Mouse (Mus musculus) lung, adult 2 months (tissue): ENCODE data around the gene Gga2. TPM values are rescaled to one million over a fixed set of nuclear protein-coding genes. Genes with fewer than 3 reads are reported as not detected.
A peak's percentile ranks its signal among the peaks of the same experiment; 100 is the strongest.

Experiments
- DNase-seq: peaks from one replicate; pipeline ENCODE4 v3.0.0; 2022
- H3K4me1 ChIP-seq: fragments of 200-500 bp; 2 replicates; pipeline ENCODE4 v1.6.1; 2011; ENCODE audit warnings: low read length; ENCODE audit not compliant: control insufficient read depth, insufficient read depth
- H3K4me3 ChIP-seq: fragments of 200-500 bp; replicated peaks from 2 replicates; pipeline ENCODE3; 2011; ENCODE audit warnings: low read depth, mild to moderate bottlenecking, control low read depth, low read length; ENCODE audit errors: extremely low read depth
- CTCF ChIP-seq: fragments of 200-500 bp; IDR thresholded peaks from 2 replicates; pipeline ENCODE4 v1.5.1; 2011; ENCODE audit warnings: mild to moderate bottlenecking, low read length, control low read depth; ENCODE audit not compliant: insufficient read depth
- POLR2A ChIP-seq: fragments of 200-500 bp; IDR thresholded peaks from 2 replicates; pipeline ENCODE4 v1.6.1; 2011; ENCODE audit warnings: low read depth, mild to moderate bottlenecking, control low read depth, low read length, borderline replicate concordance; ENCODE audit errors: extremely low read depth
- WGBS: fragments of 180-500 bp; shearing (Covaris S2); methylation state at CpG from one replicate; pipeline ENCODE4 v1.1.7; 2018; 5-methylcytosine and 5-hydroxymethylcytosine counted together
- polyA plus RNA-seq: library from polyadenylated mRNA; depleted of rRNA; stranded (reverse); fragments of >200 nt; gene quantifications from 2 replicates; pipeline ENCODE4 v1.2.3, GENCODE M21; 2012; rRNA removed

Gene Gga2
- polyA plus RNA-seq, 1 experiment: 26.2 TPM

GRCm38 (mm10) chr7:121941016-121941415 is 80.0 kb downstream of the Gga2 start:
- 76% methylated on average over 3 of the region's 3 CpGs for WGBS
- Histone ChIP-seq H3K4me3 (no peak overlapping the region), H3K4me1 (peaks cover 3% of the 10 kb centered on the region)
- peak; percentile 75 for DNase-seq
- TF ChIP-seq CTCF: no peak

DNA sequence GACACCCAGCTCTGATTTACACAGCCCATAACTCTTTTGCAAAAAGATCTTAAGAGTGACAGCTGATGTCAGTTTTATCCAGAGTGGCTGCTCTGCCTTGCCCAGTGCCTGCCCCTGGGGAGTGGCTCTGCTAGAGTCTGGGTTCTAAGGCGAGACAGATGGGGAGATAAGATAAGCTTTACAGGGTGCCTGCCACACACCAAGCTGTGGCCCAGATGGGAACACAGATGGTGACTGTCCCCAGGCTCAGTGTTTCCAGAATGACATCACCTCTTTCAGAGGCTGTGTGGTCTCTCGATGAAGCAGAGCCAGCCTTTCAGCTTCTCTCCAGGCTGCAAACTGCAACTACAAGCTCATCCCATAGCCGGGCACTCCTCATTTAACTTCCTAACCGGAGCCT is 81.3 kb downstream of the Gga2 start:
- TF ChIP-seq POLR2A: no peak
- no peak for TF ChIP-seq CTCF
- DNase-seq: no peak
- 38% methylated on average over 4 of the region's 4 CpGs for WGBS
- H3K4me3 ChIP-seq: no peak overlapping the region
- peaks cover 3% of the 10 kb centered on the region for H3K4me1 ChIP-seq

GRCm38 (mm10) chr7:121939244-121939643 is 81.8 kb downstream of the Gga2 start:
- 52% methylated on average over 6 of the region's 6 CpGs for WGBS
- no peak for TF ChIP-seq CTCF
- TF ChIP-seq POLR2A: no peak
- DNase-seq: no peak
- Histone ChIP-seq H3K4me3 (no peak overlapping the region), H3K4me1 (peaks cover 3% of the 10 kb centered on the region)

DNA sequence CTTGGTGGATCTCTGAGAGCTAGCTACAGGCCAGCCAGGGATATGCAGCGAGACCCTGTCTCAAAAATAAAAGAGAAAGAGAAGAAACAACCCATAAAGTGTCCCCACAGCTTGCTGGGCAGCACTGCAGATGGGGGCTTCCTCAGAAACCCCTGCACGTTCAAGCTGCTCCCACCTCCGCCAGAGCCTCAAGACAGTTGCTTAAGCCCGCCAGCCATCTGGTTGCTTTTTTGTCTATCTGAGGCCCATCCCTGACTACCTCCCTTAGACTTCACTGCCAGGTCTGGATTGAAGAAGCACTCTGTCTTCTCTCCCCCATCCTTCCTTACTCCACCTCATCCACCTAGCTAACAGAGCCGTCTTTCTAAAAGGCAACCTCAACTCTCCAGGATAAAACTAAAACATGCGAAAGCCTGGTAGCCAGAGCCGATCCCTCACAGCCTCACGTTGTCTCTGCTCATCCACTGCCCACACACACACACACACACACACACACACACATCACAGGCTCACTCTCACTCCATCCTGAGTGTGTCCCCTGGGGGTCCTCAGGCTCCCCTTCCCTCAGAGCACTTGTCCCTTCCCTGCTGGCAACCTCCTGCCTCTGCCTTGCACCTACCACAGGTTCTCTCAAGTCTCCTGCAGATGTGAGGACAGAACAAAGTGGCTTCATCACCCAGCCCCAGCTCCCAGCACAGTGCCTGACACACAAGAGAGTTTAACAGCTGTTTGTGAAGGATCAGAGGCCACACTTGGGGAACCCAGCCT is 82.7 kb downstream of the Gga2 start:
- Histone ChIP-seq H3K4me1 (peaks cover 3% of the 10 kb centered on the region), H3K4me3 (no peak overlapping the region)
- TF ChIP-seq POLR2A: no peak
- no peak for TF ChIP-seq CTCF
- no peak for DNase-seq
- WGBS: 84% methylated on average over 8 of the region's 8 CpGs

- 65% methylated on average over 14 of the region's 14 CpGs for WGBS
- Histone ChIP-seq H3K4me1 (peaks cover 3% of the 10 kb centered on the region), H3K4me3 (no peak overlapping the region)
- TF ChIP-seq CTCF (no peak), POLR2A (no peak)
- no peak for DNase-seq
Observed at GRCm38 (mm10) chr7:121936861-121937630, 84.0 kb downstream of the Gga2 start.

Other genes with a start within 250 kb of the Gga2 start
- 135 and 179 TPM in 2 replicates for gene Scnn1b, start 156.2 kb downstream of the Gga2 start, polyA plus RNA-seq
- gene Cog7, start 39.5 kb downstream of the Gga2 start, polyA plus RNA-seq: 25.6 and 29.7 TPM in 2 replicates
- 17.5 and 21.1 TPM in 2 replicates for gene Ubfd1, start 46.0 kb upstream of the Gga2 start, polyA plus RNA-seq
- 5.1 and 6.0 TPM in 2 replicates for gene Ears2, start 46.0 kb upstream of the Gga2 start, polyA plus RNA-seq
- gene Ndufab1, start 80.7 kb upstream of the Gga2 start, polyA plus RNA-seq: 150 and 268 TPM in 2 replicates
- 0.67 and 0.85 TPM in 2 replicates for gene Palb2, start 111.8 kb upstream of the Gga2 start, polyA plus RNA-seq
- gene Dctn5, start 111.8 kb upstream of the Gga2 start, polyA plus RNA-seq: 52.0 and 59.1 TPM in 2 replicates
- 2.3 and 3.1 TPM in 2 replicates for gene Plk1, start 138.2 kb upstream of the Gga2 start, polyA plus RNA-seq
- 0.72 and 1.3 TPM in 2 replicates for gene Ern2, start 165.0 kb upstream of the Gga2 start, polyA plus RNA-seq
- gene Chp2, start 198.3 kb upstream of the Gga2 start, polyA plus RNA-seq: 3.3 and 3.6 TPM in 2 replicates